Mouse (Mus musculus): Measurements from ENCODE around the gene Adgrg5.

DNA sequence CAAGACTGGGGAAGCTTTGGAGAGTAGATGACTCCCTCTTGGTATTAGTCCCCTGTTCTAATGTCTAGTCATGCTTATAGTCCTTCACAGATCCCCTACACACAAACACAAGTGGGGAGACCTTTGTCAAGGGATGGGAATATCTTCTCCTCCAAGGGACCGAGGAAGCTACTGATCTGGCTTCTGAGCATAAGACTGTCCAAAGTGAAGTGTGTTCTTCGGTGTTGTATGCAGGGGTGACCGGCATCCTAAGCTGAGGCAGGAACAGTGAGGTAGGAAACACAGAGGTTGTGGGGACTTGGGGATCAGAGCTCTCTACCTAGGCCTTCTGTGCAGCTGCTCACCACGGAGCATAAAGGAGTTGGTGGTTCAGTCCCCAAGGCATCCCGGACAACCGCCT is 1.3 kb upstream of the Adgrg5 start:
- no peak for TF ChIP-seq CTCF (IDR thresholded peaks at IDR 0.05; ENCODE audit: extremely low read depth, insufficient read depth, low read length)
- TF ChIP-seq POLR2A (IDR thresholded peaks at IDR 0.05; ENCODE audit: extremely low read depth, insufficient read depth, low read length): no peak
